Mouse (Mus musculus): ENCODE measurements around the gene 1700018F24Rik.

GRCm38 (mm10) chr5:145075081-145075480, 32.3 kb downstream of the 1700018F24Rik start:
- TF ChIP-seq MAX (IDR thresholded peaks at IDR 0.05) (no peak), CTCF (IDR thresholded peaks at IDR 0.05; ENCODE audit: control insufficient read depth, insufficient read depth, insufficient read length) (no peak), CEBPB (IDR thresholded peaks at IDR 0.05; ENCODE audit: low read depth) (no peak), MYOG (IDR thresholded peaks at IDR 0.05; ENCODE audit: control insufficient read depth, extremely low read depth, insufficient read length) (no peak), USF1 (IDR thresholded peaks at IDR 0.05; ENCODE audit: low read depth) (no peak), FOSL1 (IDR thresholded peaks at IDR 0.05; ENCODE audit: insufficient read depth, low read length, poor library complexity, severe bottlenecking) (no peak)

Measured in C2C12 (cell line).